Mouse (Mus musculus) spleen, adult 2 months (tissue): Measurements from ENCODE around the gene Scoc. TPM values are rescaled to one million over a fixed set of nuclear protein-coding genes. Genes with fewer than 3 reads are reported as not detected.

Source experiments
- DNase-seq, 2 experiments: peaks; one replicate each; pipeline versions ENCODE4 v3.0.0 to v3.0.0-alpha.2; 2012 to 2021; ENCODE audit warnings: low spot score in 2 of 2, low read depth in 1 of 2
- H3K27ac ChIP-seq: fragments of 200-500 bp; 2 replicates; pipeline ENCODE4 v1.5.1; 2012; ENCODE audit warnings: low read length, inconsistent platforms; ENCODE audit not compliant: insufficient read depth
- H3K27me3 ChIP-seq: fragments of 200-500 bp; 2 replicates; pipeline ENCODE4 v1.6.1; 2012; ENCODE audit warnings: mild to moderate bottlenecking, moderate library complexity, low read length, inconsistent platforms; ENCODE audit not compliant: control insufficient read depth, insufficient read depth
- H3K36me3 ChIP-seq: fragments of 200-500 bp; 2 replicates; pipeline ENCODE4 v1.6.1; 2012; ENCODE audit warnings: mild to moderate bottlenecking, low read length, inconsistent platforms; ENCODE audit not compliant: control insufficient read depth, insufficient read depth
- H3K4me1 ChIP-seq: fragments of 200-500 bp; 2 replicates; pipeline ENCODE4 v1.6.1; 2011; ENCODE audit warnings: inconsistent platforms; ENCODE audit not compliant: control insufficient read depth, insufficient read depth, insufficient read length
- H3K4me3 ChIP-seq: fragments of 200-500 bp; 2 replicates; pipeline ENCODE4 v1.5.1; 2011; ENCODE audit warnings: mild to moderate bottlenecking, inconsistent platforms; ENCODE audit not compliant: insufficient read depth, insufficient read length; ENCODE audit errors: extremely low read depth
- CTCF ChIP-seq: fragments of 200-500 bp; IDR thresholded peaks from 2 replicates; pipeline ENCODE4 v1.5.1; 2011; ENCODE audit warnings: mild to moderate bottlenecking, inconsistent platforms; ENCODE audit not compliant: insufficient read depth, insufficient read length, insufficient replicate concordance; ENCODE audit errors: extremely low read depth
- POLR2A ChIP-seq: fragments of 200-500 bp; IDR thresholded peaks from 2 replicates; pipeline ENCODE4 v1.6.1; 2011; ENCODE audit warnings: low read depth, low read length, inconsistent platforms
- WGBS: fragments of 180-500 bp; shearing (Covaris S2); methylation state at CpG from one replicate; pipeline ENCODE4 v1.1.7; 2018; 5-methylcytosine and 5-hydroxymethylcytosine counted together
- polyA plus RNA-seq: library from polyadenylated mRNA; depleted of rRNA; stranded (reverse); fragments of >200 nt; gene quantifications from 2 replicates; pipeline ENCODE4 v1.2.3, GENCODE M21; 2012

The Scoc gene
- polyA plus RNA-seq, 1 experiment = 2.0 TPM

DNA sequence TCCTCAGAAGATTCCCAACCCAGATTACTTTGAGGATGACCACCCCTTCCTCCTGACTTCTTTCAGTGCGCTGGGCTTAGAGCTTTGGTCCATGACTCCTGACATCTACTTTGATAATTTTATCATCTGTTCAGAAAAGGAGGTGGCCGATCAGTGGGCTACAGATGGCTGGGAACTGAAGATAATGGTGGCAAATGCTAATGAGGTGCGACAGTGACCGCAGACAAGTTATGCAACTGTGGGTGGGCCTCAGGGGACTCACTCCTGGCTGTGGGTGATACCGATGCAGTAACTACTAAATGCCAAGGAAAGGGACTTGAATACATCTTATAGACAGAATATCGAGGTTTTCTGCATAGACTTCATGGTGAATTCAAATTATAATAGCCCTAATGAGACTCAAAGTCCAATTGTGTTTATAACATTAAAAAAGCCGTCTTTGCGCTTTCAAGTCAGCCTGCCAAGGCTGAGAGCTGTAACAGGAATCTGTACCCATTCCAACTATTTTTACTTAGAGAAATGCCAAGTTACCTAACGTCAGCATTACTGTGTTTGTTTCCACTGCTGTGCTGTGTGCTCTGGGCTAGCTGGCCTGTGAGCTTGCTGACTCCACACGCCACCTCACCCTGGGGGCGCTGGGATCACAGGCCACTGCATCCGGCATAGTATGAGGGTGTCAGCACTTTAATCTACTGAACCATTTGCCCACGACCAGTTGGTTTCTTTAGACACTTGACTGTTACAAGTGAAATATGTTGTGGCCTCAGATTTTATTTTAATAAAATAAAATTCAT, 35.0 kb downstream of the Scoc start:
- Histone ChIP-seq H3K4me3 (no peak overlapping the region), H3K27me3 (no peaks in the 10 kb centered on the region), H3K36me3 (no peaks in the 10 kb centered on the region), H3K27ac (no peak overlapping the region; the same call in 1 of the 2 replicates), H3K4me1 (no peaks in the 10 kb centered on the region)
- 79% methylated on average over 13 of the region's 13 CpGs for WGBS
- no peak for DNase-seq
- TF ChIP-seq POLR2A (no peak), CTCF (no peak)

- Histone ChIP-seq H3K4me1 (no peaks in the 10 kb centered on the region), H3K27ac (no peak overlapping the region), H3K27me3 (no peaks in the 10 kb centered on the region), H3K4me3 (no peak overlapping the region), H3K36me3 (no peaks in the 10 kb centered on the region)
- WGBS = 94% methylated on average over 1 of the region's 1 CpGs
- DNase-seq = no peak
- no peak for TF ChIP-seq POLR2A
- no peak for TF ChIP-seq CTCF
Measured at GRCm38 (mm10) chr8:83421354-83421753, 36.8 kb downstream of the Scoc start.

- Histone ChIP-seq H3K27ac (no peak overlapping the region), H3K36me3 (no peaks in the 10 kb centered on the region), H3K27me3 (no peaks in the 10 kb centered on the region), H3K4me1 (no peaks in the 10 kb centered on the region), H3K4me3 (no peak overlapping the region)
- WGBS = 93% methylated on average over 11 of the region's 11 CpGs
- DNase-seq = no peak
- TF ChIP-seq POLR2A (no peak), CTCF (no peak)
Measured at GRCm38 (mm10) chr8:83418805-83419516, 39.2 kb downstream of the Scoc start.

DNA sequence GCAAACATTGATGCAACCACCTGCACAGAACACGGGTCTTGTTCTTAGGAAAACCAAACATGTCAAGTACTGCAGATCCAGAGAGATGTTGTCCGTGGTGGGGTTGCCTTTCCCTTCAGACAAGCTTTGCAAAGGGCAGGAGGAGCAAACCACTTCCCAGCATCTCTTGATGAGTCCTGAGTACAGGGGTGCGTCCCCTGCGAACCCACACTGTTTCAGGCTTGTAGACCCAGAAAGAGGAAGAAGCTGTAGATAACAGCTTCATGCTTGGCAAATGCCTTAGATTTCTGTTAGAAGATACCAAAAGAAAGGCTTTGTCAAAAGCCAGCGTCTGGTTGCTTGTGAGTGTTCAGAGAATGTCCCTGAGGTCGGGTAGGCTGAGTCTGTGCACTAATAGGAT, 40.2 kb downstream of the Scoc start:
- no peak overlapping the region for H3K27ac ChIP-seq
- H3K36me3 ChIP-seq = no peaks in the 10 kb centered on the region
- TF ChIP-seq POLR2A (no peak), CTCF (no peak)
- DNase-seq = no peak
- no peaks in the 10 kb centered on the region for H3K4me1 ChIP-seq
- WGBS = 45% methylated on average over 6 of the region's 6 CpGs
- no peaks in the 10 kb centered on the region for H3K27me3 ChIP-seq
- no peak overlapping the region for H3K4me3 ChIP-seq

- no peaks in the 10 kb centered on the region for H3K27me3 ChIP-seq
- H3K27ac ChIP-seq = no peak overlapping the region
- no peak for TF ChIP-seq CTCF
- TF ChIP-seq POLR2A = no peak
- no peak overlapping the region for H3K4me3 ChIP-seq
- no peak for DNase-seq
- no peaks in the 10 kb centered on the region for H3K36me3 ChIP-seq
- WGBS = 95% methylated on average over 15 of the region's 15 CpGs
- H3K4me1 ChIP-seq = no peaks in the 10 kb centered on the region
Measured at GRCm38 (mm10) chr8:83416878-83417277, 41.3 kb downstream of the Scoc start.

- Histone ChIP-seq H3K27ac (no peak overlapping the region), H3K4me3 (no peak overlapping the region), H3K27me3 (no peaks in the 10 kb centered on the region), H3K36me3 (no peaks in the 10 kb centered on the region), H3K4me1 (no peaks in the 10 kb centered on the region)
- WGBS = 87% methylated on average over 7 of the region's 7 CpGs
- no peak for DNase-seq
- TF ChIP-seq CTCF = no peak
- no peak for TF ChIP-seq POLR2A
Measured at GRCm38 (mm10) chr8:83408496-83408895, 49.7 kb downstream of the Scoc start.

GRCm38 (mm10) chr8:83406836-83407235, 51.4 kb downstream of the Scoc start:
- H3K4me3 ChIP-seq = no peak overlapping the region
- H3K27ac ChIP-seq = no peak overlapping the region
- H3K36me3 ChIP-seq = no peaks in the 10 kb centered on the region
- H3K27me3 ChIP-seq = no peaks in the 10 kb centered on the region
- WGBS = 59% methylated on average over 6 of the region's 6 CpGs
- no peak for DNase-seq
- no peak for TF ChIP-seq POLR2A
- no peaks in the 10 kb centered on the region for H3K4me1 ChIP-seq
